Mouse (Mus musculus): ENCODE measurements around the gene Dock4.

DNA sequence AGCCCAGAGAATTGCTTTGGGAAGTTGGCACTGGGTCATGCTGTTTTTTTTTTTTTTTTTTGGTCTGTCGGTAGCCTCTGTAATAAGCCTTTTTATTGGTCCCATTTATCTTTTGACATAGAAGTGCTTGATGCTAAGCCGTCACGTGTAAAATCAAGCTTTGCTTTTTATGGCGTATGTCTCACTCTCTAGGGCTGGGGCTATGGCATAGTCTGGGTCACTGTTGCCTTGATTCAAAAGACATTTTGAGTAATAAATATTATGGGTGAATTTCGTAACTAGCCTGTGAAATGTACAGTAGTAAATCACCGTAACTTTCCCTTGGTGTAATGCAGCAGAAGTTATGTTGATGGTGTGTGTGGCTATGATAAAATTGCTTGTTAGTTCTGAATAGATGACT, 93.0 kb downstream of the Dock4 start:
- TF ChIP-seq POLR2A (IDR thresholded peaks at IDR 0.05; ENCODE audit: insufficient read depth, low read length) (no peak), CTCF (IDR thresholded peaks at IDR 0.05; ENCODE audit: low read depth, low read length) (no peak), EP300 (IDR thresholded peaks at IDR 0.05; ENCODE audit: insufficient read depth, low read depth, low read length) (no peak)
